Mouse (Mus musculus) midbrain, embryonic 15.5 days (tissue): Measurements from ENCODE around the gene Gpc3. TPM values are rescaled to one million over a fixed set of nuclear protein-coding genes. Genes with fewer than 3 reads are reported as not detected.
"Not testable (repeated sequence)": the region's sequence is repeated elsewhere in the genome, so short reads cannot be mapped to it uniquely, and the experiment has no call there.

Source experiments
- ATAC-seq: fragments of 200-750 bp; cut with Nextera tagmentation; replicated peaks from 2 replicates; pipeline ENCODE4 v1.8.0; 2017; ENCODE audit warnings: moderate TSS enrichment
- H3K27ac ChIP-seq: fragments of 300-500 bp; sonication (generic); 2 replicates; pipeline ENCODE4 v1.5.1; 2015; ENCODE audit warnings: mild to moderate bottlenecking, inconsistent platforms
- H3K27me3 ChIP-seq: fragments of 300-500 bp; sonication (generic); replicated peaks from 2 replicates; pipeline ENCODE4 v1.6.1; 2015; ENCODE audit warnings: inconsistent platforms
- H3K36me3 ChIP-seq: fragments of 300-500 bp; sonication (generic); replicated peaks from 2 replicates; pipeline ENCODE4 v1.6.1; 2015; ENCODE audit warnings: inconsistent platforms
- H3K4me1 ChIP-seq: fragments of 300-500 bp; sonication (generic); 2 replicates; pipeline ENCODE4 v1.6.1; 2015; ENCODE audit warnings: inconsistent platforms
- H3K4me2 ChIP-seq: fragments of 300-500 bp; sonication (generic); 2 replicates; pipeline ENCODE4 v1.6.1; 2015; ENCODE audit warnings: inconsistent platforms, mild to moderate bottlenecking, moderate library complexity
- H3K4me3 ChIP-seq: fragments of 300-500 bp; sonication (generic); 2 replicates; pipeline ENCODE4 v1.5.1; 2015; ENCODE audit warnings: mild to moderate bottlenecking, inconsistent platforms
- H3K9ac ChIP-seq: fragments of 300-500 bp; sonication (generic); 2 replicates; pipeline ENCODE4 v1.6.1; 2015; ENCODE audit warnings: mild to moderate bottlenecking, inconsistent platforms
- H3K9me3 ChIP-seq: fragments of 300-500 bp; sonication (generic); 2 replicates; pipeline ENCODE4 v1.6.1; 2016; ENCODE audit warnings: inconsistent platforms
- WGBS: fragments of 180-500 bp; shearing (Covaris S2); methylation state at CpG from one replicate; pipeline ENCODE4 v1.1.7; 2015; ENCODE audit warnings: mixed read lengths; 5-methylcytosine and 5-hydroxymethylcytosine counted together
- polyA plus RNA-seq: library from polyadenylated mRNA; unstranded; fragments of >200 nt; fragmentation: Nextera tagmentation; extraction: Ambion mirVana; gene quantifications from 2 replicates; pipeline ENCODE4 v1.2.1, GENCODE M21; 2015

The Gpc3 gene
- polyA plus RNA-seq, 1 experiment from 2014 or later = 60.1 TPM

DNA sequence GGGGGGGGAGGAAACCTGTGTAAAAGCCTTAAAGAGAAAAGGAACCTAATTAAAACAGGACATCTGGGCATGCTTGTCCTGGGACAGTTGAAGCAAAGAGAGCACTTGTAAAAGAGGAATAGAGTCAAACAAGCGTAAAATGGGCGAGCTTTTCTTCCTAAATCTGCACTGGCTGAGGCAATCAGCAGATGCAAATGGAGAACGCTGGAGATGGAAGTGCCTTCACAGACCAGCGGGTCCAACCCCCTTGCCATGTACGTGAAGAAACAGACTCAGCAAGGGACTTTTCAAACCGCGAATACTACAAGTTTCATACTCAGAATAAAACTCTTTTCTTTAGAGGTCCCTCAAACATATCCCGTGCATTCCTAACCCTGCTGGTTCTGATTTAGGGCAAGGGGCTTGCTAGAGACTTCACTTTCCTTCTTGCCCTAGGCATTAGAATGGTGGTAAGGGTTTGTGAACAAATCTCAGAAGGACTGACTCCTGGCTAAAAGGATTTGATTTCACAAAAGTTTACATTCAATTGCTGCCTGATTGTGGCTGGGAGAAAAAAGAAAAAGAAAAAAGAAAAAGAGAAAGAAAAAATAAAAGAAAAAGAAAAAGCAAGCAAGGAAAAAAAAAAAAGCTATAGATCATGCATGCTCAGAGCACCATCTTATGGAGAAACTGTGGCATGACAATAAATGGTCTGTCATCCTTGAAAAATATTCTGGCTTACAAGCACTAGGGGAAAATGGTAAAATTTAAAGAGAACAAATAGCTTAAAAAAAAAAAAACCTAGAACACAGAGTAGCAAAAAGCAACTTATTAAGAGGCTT, 243.6 kb downstream of the Gpc3 start:
- WGBS = 26% methylated on average over 8 of the region's 8 CpGs
- H3K9me3 ChIP-seq = no peaks in the 10 kb centered on the region
- H3K4me3 ChIP-seq = 0 out of 2 replicates have a peak overlapping the region, but pooled peaks have one; percentile 12

DNA sequence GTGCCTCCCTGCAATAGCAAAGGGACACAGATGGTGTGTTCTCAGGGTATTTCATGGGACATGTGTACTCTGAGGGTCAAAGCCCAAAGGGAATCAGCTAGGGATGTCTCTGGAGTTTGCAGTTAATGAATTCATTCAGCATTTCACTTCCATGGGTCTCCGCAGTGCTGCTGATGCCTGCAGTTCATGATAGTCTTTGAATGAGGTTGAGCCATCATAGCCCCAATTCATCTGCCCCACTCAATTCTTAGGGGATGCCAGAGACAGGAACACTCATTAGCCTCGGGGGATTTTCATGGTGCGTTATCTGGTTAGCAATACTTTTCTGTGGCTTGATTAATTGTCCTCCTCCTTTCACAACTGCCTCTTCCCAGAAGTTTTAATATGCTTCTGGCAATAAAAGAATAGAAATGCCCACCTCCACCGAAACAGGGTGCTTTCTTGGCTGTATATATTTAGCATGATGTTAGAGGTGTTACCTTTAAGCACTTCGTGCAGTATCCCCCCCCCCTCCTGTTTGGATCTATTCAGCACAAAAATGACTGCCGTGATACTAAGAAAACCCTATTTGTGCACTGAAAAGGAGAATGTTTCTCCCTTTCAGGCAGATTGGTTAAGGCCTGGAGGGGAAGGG, 244.3 kb downstream of the Gpc3 start:
- Histone ChIP-seq H3K4me3 (no peak overlapping the region), H3K4me1 (0 out of 2 replicates have a peak, but pooled peaks cover 5% of the 10 kb centered on the region), H3K9ac (no peak overlapping the region), H3K27me3 (no peaks in the 10 kb centered on the region; the same call in 1 of the 2 replicates), H3K27ac (no peak overlapping the region), H3K4me2 (peak overlapping the region; percentile 37; the same call in 1 of the 2 replicates), H3K36me3 (no peaks in the 10 kb centered on the region), H3K9me3 (no peaks in the 10 kb centered on the region)
- ATAC-seq = peak; percentile 39; the same call in 1 of the 2 replicates
- WGBS = 33% methylated on average over 6 of the region's 6 CpGs

More for the DNA sequence above, 243.6 kb downstream of the Gpc3 start:
- Histone ChIP-seq H3K4me2 (peak overlapping the region; percentile 37), H3K27me3 (no peaks in the 10 kb centered on the region; the same call in 1 of the 2 replicates), H3K27ac (no peak overlapping the region), H3K4me1 (0 out of 2 replicates have a peak, but pooled peaks cover 5% of the 10 kb centered on the region), H3K36me3 (no peaks in the 10 kb centered on the region), H3K9ac (no peak overlapping the region)
- no peak for ATAC-seq

- Histone ChIP-seq H3K4me1 (0 out of 2 replicates have a peak, but pooled peaks cover 5% of the 10 kb centered on the region), H3K4me3 (no peak overlapping the region), H3K27ac (no peak overlapping the region), H3K9ac (no peak overlapping the region), H3K9me3 (no peaks in the 10 kb centered on the region), H3K36me3 (no peaks in the 10 kb centered on the region), H3K4me2 (no peak overlapping the region), H3K27me3 (no peaks in the 10 kb centered on the region; the same call in 1 of the 2 replicates)
- 41% methylated on average over 5 of the region's 5 CpGs for WGBS
- ATAC-seq = no peak
Observed at GRCm38 (mm10) chrX:52366826-52367225, 246.9 kb downstream of the Gpc3 start.

GRCm38 (mm10) chrX:52365790-52366189, 248.0 kb downstream of the Gpc3 start:
- H3K27ac ChIP-seq = no peak overlapping the region
- H3K4me2 ChIP-seq = no peak overlapping the region
- 0 out of 2 replicates have a peak, but pooled peaks cover 5% of the 10 kb centered on the region for H3K4me1 ChIP-seq
- no peaks in the 10 kb centered on the region for H3K36me3 ChIP-seq
- H3K9ac ChIP-seq = no peak overlapping the region
- no peak overlapping the region for H3K4me3 ChIP-seq
- ATAC-seq = no peak
- H3K27me3 ChIP-seq = no peaks in the 10 kb centered on the region
- H3K9me3 ChIP-seq = no peaks in the 10 kb centered on the region
- 72% methylated on average over 10 of the region's 10 CpGs for WGBS

DNA sequence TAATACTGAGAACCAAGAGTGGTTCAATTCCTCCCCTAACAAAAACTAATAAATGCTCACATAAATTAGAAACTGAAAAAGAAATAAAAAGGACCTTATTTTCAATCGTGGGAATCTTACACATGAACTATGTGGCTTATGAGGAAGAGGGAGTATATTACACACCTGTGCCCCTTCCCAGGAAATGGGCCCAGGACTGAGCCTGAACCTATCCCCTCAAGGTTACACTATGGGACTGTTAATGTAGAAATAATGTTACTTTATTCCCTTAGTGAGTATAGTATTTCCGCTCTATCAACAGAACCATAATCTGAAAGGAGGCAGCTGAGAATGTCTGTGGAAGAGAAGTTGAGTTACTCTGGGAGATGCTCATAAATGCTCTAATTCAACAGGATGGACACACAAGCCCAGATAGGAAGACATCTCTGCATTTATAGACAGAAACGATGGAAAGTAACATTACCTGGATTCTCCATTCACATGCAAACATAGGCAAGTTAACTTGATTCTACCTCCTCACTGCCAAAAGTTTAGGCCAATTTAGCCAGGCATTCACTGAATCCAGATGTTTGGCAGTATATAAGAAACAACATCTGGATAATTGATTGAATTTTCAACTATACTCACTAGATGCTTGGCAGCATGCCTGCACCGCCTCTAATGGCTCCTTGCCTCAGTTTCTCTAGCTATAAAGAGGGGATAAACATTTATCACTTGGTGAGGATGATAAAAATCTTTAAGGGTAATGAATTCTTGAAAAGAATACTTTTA, 251.3 kb downstream of the Gpc3 start:
- no peaks in the 10 kb centered on the region for H3K9me3 ChIP-seq
- H3K27ac ChIP-seq = no peak overlapping the region
- H3K4me3 ChIP-seq = no peak overlapping the region
- 88% methylated on average over 4 of the region's 4 CpGs for WGBS
- H3K27me3 ChIP-seq = no peaks in the 10 kb centered on the region
- no peak overlapping the region for H3K4me2 ChIP-seq
- no peak overlapping the region for H3K9ac ChIP-seq
- H3K4me1 ChIP-seq = no peaks in the 10 kb centered on the region
- H3K36me3 ChIP-seq = no peaks in the 10 kb centered on the region
- no peak for ATAC-seq

GRCm38 (mm10) chrX:52352981-52353380, 260.8 kb downstream of the Gpc3 start:
- no peak overlapping the region for H3K27ac ChIP-seq
- WGBS = 45% methylated on average over 4 of the region's 4 CpGs
- H3K9ac ChIP-seq = no peak overlapping the region
- no peak overlapping the region for H3K4me3 ChIP-seq
- H3K9me3 ChIP-seq = no peaks in the 10 kb centered on the region
- H3K27me3 ChIP-seq = no peaks in the 10 kb centered on the region
- H3K36me3 ChIP-seq = no peaks in the 10 kb centered on the region
- no peaks in the 10 kb centered on the region for H3K4me1 ChIP-seq
- no peak for ATAC-seq
- no peak overlapping the region for H3K4me2 ChIP-seq

GRCm38 (mm10) chrX:52350631-52351030, 263.1 kb downstream of the Gpc3 start:
- 81% methylated on average over 5 of the region's 5 CpGs for WGBS
- H3K9me3 ChIP-seq = not testable (repeated sequence)

GRCm38 (mm10) chrX:52348773-52349172, 265.0 kb downstream of the Gpc3 start:
- no peak overlapping the region for H3K4me2 ChIP-seq
- no peak for ATAC-seq
- 24% methylated on average over 6 of the region's 6 CpGs for WGBS

More at GRCm38 (mm10) chrX:52350631-52351030, 263.1 kb downstream of the Gpc3 start:
- not testable (repeated sequence) for H3K27ac ChIP-seq, H3K36me3 ChIP-seq, H3K27me3 ChIP-seq, H3K4me2 ChIP-seq, H3K4me3 ChIP-seq, H3K9ac ChIP-seq, H3K4me1 ChIP-seq, ATAC-seq

DNA sequence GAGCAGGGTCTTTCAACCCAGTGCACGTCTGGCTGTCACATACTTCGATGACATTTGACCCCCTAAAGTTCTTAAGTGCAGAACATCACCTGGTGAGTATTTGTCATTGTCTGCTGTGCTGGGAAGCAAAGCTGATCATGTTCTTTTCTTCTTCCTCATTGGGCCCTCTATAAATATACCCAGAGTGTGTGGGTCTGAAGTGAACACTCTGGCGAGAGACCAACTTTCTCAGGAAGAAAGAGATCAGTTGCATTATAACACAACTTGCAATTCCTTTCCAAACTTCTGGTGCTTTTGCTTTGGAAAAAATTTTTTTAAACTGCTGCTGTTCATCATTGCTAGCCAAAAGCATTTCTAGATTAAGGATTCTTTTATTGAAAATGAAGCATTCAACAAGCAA, 269.7 kb downstream of the Gpc3 start:
- H3K36me3 ChIP-seq = no peaks in the 10 kb centered on the region
- ATAC-seq = no peak
- H3K9me3 ChIP-seq = no peaks in the 10 kb centered on the region
- no peaks in the 10 kb centered on the region for H3K27me3 ChIP-seq
- H3K4me2 ChIP-seq = no peak overlapping the region
- H3K27ac ChIP-seq = no peak overlapping the region
- H3K9ac ChIP-seq = no peak overlapping the region
- H3K4me1 ChIP-seq = no peaks in the 10 kb centered on the region
- 71% methylated on average over 3 of the region's 3 CpGs for WGBS
- no peak overlapping the region for H3K4me3 ChIP-seq

More at GRCm38 (mm10) chrX:52348773-52349172, 265.0 kb downstream of the Gpc3 start:
- H3K4me1 ChIP-seq = no peaks in the 10 kb centered on the region
- no peaks in the 10 kb centered on the region for H3K27me3 ChIP-seq
- H3K9me3 ChIP-seq = no peaks in the 10 kb centered on the region
- no peak overlapping the region for H3K4me3 ChIP-seq
- no peak overlapping the region for H3K9ac ChIP-seq
- no peaks in the 10 kb centered on the region for H3K36me3 ChIP-seq
- H3K27ac ChIP-seq = no peak overlapping the region

DNA sequence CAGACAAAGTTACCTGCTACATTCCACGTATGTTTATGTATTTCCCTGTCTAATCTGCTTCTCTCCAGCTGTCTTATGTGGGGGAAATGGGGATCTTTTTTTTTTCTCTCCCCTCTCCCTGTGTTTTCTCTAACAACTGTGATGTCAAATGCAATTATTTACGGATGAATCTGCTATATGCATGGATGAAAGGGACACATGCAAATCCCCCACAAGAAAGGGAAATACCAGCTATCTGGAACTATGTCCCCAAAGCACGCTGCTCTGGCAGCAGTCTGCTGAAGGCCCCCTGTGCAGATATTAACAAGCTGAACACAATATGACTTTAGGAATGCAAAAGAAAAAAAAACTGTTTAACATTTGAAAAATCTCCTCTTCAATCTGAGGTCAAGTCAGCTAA, 273.5 kb downstream of the Gpc3 start:
- ATAC-seq = no peak
- Histone ChIP-seq H3K4me2 (no peak overlapping the region), H3K36me3 (no peaks in the 10 kb centered on the region), H3K4me3 (no peak overlapping the region), H3K4me1 (no peaks in the 10 kb centered on the region), H3K9me3 (no peaks in the 10 kb centered on the region), H3K9ac (no peak overlapping the region), H3K27ac (no peak overlapping the region), H3K27me3 (no peaks in the 10 kb centered on the region)
- WGBS = 38% methylated on average over 3 of the region's 3 CpGs

DNA sequence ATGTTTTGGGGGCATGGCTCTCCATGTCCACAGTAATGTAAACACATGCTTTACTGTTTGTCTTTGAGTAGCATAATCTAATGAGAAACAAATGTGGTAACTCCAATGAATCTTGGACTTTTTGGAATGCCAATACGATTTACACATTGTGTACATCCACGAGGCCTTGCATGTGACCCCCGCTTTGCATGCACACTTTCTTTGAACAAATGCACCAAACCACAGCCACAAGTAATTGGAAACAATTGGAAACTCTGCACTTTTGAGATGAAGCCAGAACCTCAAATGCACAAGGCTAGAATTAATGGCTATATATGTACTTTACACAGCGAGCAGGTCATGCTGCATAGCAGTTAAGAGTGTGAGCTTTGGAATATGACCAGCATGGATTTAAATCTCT, 292.0 kb downstream of the Gpc3 start:
- Histone ChIP-seq H3K9me3 (no peaks in the 10 kb centered on the region), H3K27ac (no peak overlapping the region), H3K36me3 (no peaks in the 10 kb centered on the region), H3K4me2 (no peak overlapping the region), H3K9ac (no peak overlapping the region), H3K27me3 (no peaks in the 10 kb centered on the region), H3K4me1 (no peaks in the 10 kb centered on the region), H3K4me3 (no peak overlapping the region)
- ATAC-seq = no peak
- WGBS = 88% methylated on average over 4 of the region's 4 CpGs

- no peak for ATAC-seq
Observed at GRCm38 (mm10) chrX:52320653-52321052, 293.1 kb downstream of the Gpc3 start.

More at GRCm38 (mm10) chrX:52320653-52321052, 293.1 kb downstream of the Gpc3 start:
- Histone ChIP-seq H3K4me1 (no peaks in the 10 kb centered on the region), H3K27me3 (no peaks in the 10 kb centered on the region), H3K4me3 (no peak overlapping the region), H3K4me2 (no peak overlapping the region), H3K27ac (no peak overlapping the region), H3K9ac (no peak overlapping the region), H3K36me3 (no peaks in the 10 kb centered on the region), H3K9me3 (no peaks in the 10 kb centered on the region)
- 79% methylated on average over 4 of the region's 4 CpGs for WGBS
